Mouse (Mus musculus) lung, embryonic 16.5 days (tissue): ENCODE measurements around the gene Gart. TPM values are rescaled to one million over a fixed set of nuclear protein-coding genes. Genes with fewer than 3 reads are reported as not detected.

Experiments used
- ATAC-seq: fragments of 200-750 bp; cut with Nextera tagmentation; 2 replicates; pipeline ENCODE4 v1.8.0; 2017; ENCODE audit warnings: low read depth, mild to moderate bottlenecking, moderate library complexity
- H3K27ac ChIP-seq: fragments of 300-500 bp; sonication (generic); 2 replicates; pipeline ENCODE4 v1.5.1; 2014; ENCODE audit warnings: mild to moderate bottlenecking, control low read depth, low read length
- H3K27me3 ChIP-seq: fragments of 300-500 bp; sonication (generic); 2 replicates; pipeline ENCODE4 v1.6.1; 2014; ENCODE audit warnings: low read depth, low read length, mixed read lengths; ENCODE audit not compliant: control insufficient read depth, insufficient read depth
- H3K36me3 ChIP-seq: fragments of 300-500 bp; sonication (generic); 2 replicates; pipeline ENCODE4 v1.6.1; 2014; ENCODE audit warnings: low read length; ENCODE audit not compliant: control insufficient read depth, insufficient read depth
- H3K4me1 ChIP-seq: fragments of 300-500 bp; sonication (generic); replicated peaks from 2 replicates; pipeline ENCODE4 v1.6.1; 2014; ENCODE audit warnings: low read length, mixed read lengths; ENCODE audit not compliant: control insufficient read depth, insufficient read depth
- H3K4me2 ChIP-seq: fragments of 300-500 bp; sonication (generic); 2 replicates; pipeline ENCODE4 v1.6.1; 2014; ENCODE audit warnings: low read depth, low read length, control low read depth
- H3K4me3 ChIP-seq: fragments of 300-500 bp; sonication (generic); 2 replicates; pipeline ENCODE4 v1.5.1; 2014; ENCODE audit warnings: mild to moderate bottlenecking, low read length, control low read depth
- H3K9ac ChIP-seq: fragments of 300-500 bp; sonication (generic); 2 replicates; pipeline ENCODE4 v1.6.1; 2014; ENCODE audit warnings: low read length, control low read depth
- H3K9me3 ChIP-seq: fragments of 300-500 bp; sonication (generic); 2 replicates; pipeline ENCODE4 v1.6.1; 2016; ENCODE audit warnings: low read length; ENCODE audit not compliant: control insufficient read depth
- WGBS: fragments of 180-500 bp; shearing (Covaris S2); extraction: QIAGEN DNeasy Blood & Tissue Kit; methylation state at CpG from one replicate; pipeline ENCODE4 v1.1.7; 2014; 5-methylcytosine and 5-hydroxymethylcytosine counted together
- polyA plus RNA-seq: library from polyadenylated mRNA; unstranded; fragments of >200 nt; fragmentation: Nextera tagmentation; extraction: Ambion mirVana; gene quantifications from 2 replicates; pipeline ENCODE4 v1.2.1, GENCODE M21; 2015

Gart gene
- polyA plus RNA-seq, 1 experiment from 2014 or later: 98.9 TPM

GRCm38 (mm10) chr16:91601693-91602092, 45.1 kb downstream of the Gart start:
- no peak for ATAC-seq
- H3K36me3 ChIP-seq: no peaks in the 10 kb centered on the region
- no peak overlapping the region for H3K27ac ChIP-seq
- H3K9ac ChIP-seq: no peak overlapping the region
- no peak overlapping the region for H3K4me2 ChIP-seq
- 56% methylated on average over 9 of the region's 9 CpGs for WGBS
- H3K27me3 ChIP-seq: peaks cover 2% of the 10 kb centered on the region; the same call in 1 of the 2 replicates
- no peaks in the 10 kb centered on the region for H3K9me3 ChIP-seq
- H3K4me3 ChIP-seq: no peak overlapping the region
- peaks cover 3% of the 10 kb centered on the region for H3K4me1 ChIP-seq

DNA sequence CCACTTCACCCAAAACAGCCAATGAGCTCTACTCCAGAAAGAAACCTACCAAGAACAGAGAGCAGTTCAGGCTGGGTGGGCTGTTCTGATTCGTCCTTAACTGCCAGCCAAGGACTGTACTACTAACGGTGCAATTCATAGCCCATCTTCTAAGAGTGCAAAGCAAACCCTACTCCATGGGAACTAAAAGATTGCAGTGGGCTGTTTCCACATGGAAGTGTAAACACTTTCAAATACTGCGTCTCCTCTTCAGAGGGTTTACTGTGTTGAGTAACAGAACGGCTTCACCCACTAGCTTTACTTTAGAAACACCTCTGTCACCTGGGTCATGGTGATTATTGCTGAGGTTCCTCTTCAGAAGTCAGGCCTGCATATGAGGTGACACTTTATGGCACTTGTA, 45.7 kb downstream of the Gart start:
- no peak overlapping the region for H3K9ac ChIP-seq

DNA sequence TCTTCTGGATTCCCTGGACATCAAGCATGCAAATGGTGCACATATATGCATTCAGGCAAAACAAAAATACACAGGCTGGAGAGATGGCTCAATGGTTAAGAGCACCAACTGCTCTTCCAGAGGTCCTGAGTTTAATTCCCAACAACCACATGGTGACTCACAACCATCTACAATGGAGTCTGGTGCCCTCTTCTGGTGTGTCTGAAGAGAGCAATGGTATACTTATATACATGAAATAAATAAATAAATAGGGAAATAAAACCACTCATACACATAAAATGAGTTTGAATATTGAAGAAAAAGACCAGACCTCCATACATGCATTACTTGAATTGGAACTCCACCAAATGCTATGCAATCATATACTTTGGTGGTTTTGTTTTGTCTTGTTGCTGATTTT, 47.5 kb downstream of the Gart start:
- no peaks in the 10 kb centered on the region for H3K9me3 ChIP-seq
- ATAC-seq: no peak
- no peaks in the 10 kb centered on the region for H3K36me3 ChIP-seq
- peaks cover 8% of the 10 kb centered on the region for H3K4me1 ChIP-seq
- peaks cover 2% of the 10 kb centered on the region; the same call in 1 of the 2 replicates for H3K27me3 ChIP-seq
- H3K4me2 ChIP-seq: no peak overlapping the region
- no peak overlapping the region for H3K9ac ChIP-seq
- H3K27ac ChIP-seq: no peak overlapping the region
- H3K4me3 ChIP-seq: no peak overlapping the region

More for the DNA sequence above, 45.7 kb downstream of the Gart start:
- H3K27me3 ChIP-seq: peaks cover 2% of the 10 kb centered on the region; the same call in 1 of the 2 replicates
- ATAC-seq: no peak
- 33% methylated on average over 4 of the region's 4 CpGs for WGBS
- H3K36me3 ChIP-seq: no peaks in the 10 kb centered on the region
- H3K27ac ChIP-seq: no peak overlapping the region
- no peak overlapping the region for H3K4me2 ChIP-seq
- no peak overlapping the region for H3K4me3 ChIP-seq
- H3K9me3 ChIP-seq: no peaks in the 10 kb centered on the region
- H3K4me1 ChIP-seq: peaks cover 8% of the 10 kb centered on the region

- Histone ChIP-seq H3K27me3 (peaks cover 2% of the 10 kb centered on the region; the same call in 1 of the 2 replicates), H3K27ac (peak within 1 kb of the TSS; percentile 61)
- under 1% methylated on average over 33 of the region's 34 CpGs for WGBS
Measured at GRCm38 (mm10) chr16:91597672-91598010, 49.1 kb downstream of the Gart start, which contains the start of gene Tmem50b. Gene Tmem50b (minus strand): TSS chr16:91597800.

GRCm38 (mm10) chr16:91596779-91597671, 49.7 kb downstream of the Gart start:
- peak overlapping the region; percentile 61 for H3K27ac ChIP-seq

More at GRCm38 (mm10) chr16:91597672-91598010, 49.1 kb downstream of the Gart start, which contains the start of gene Tmem50b:
- peak within 1 kb of the TSS; percentile 96 for H3K4me2 ChIP-seq
- H3K4me3 ChIP-seq: peak within 1 kb of the TSS; percentile 88
- no peaks in the 10 kb centered on the region for H3K9me3 ChIP-seq
- ATAC-seq: peak; percentile 99
- H3K9ac ChIP-seq: peak within 1 kb of the TSS; percentile 83
- H3K36me3 ChIP-seq: no peaks in the 10 kb centered on the region
- peaks cover 8% of the 10 kb centered on the region for H3K4me1 ChIP-seq

DNA sequence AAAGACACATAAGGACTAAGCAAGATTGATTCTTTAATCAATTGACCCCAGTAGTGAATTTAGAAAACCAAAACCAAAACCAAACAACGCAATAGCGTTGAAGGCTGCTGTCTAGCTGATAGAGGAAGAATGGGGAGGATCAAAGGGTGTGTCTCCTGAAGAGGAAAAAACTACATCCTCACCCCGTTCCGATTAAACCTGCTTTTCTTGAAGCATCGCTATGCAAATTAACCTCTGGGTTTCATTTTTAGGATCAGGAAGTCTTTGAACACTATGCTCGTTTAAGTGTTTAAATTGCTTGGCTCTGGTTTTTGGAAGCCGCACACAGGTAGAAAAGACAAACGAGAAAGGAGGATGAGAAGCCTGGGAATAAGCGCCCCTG, 50.4 kb downstream of the Gart start:
- H3K27me3 ChIP-seq: peaks cover 2% of the 10 kb centered on the region; the same call in 1 of the 2 replicates
- peaks cover 11% of the 10 kb centered on the region for H3K4me1 ChIP-seq
- H3K36me3 ChIP-seq: no peaks in the 10 kb centered on the region
- peak overlapping the region; percentile 88 for H3K4me3 ChIP-seq
- H3K4me2 ChIP-seq: peak overlapping the region; percentile 96
- no peak overlapping the region for H3K27ac ChIP-seq
- ATAC-seq: no peak
- H3K9ac ChIP-seq: peak overlapping the region; percentile 83; the same call in 1 of the 2 replicates
- WGBS: 12% methylated on average over 9 of the region's 9 CpGs
- H3K9me3 ChIP-seq: no peaks in the 10 kb centered on the region

More at GRCm38 (mm10) chr16:91596779-91597671, 49.7 kb downstream of the Gart start:
- Histone ChIP-seq H3K9me3 (no peaks in the 10 kb centered on the region), H3K27me3 (peaks cover 2% of the 10 kb centered on the region; the same call in 1 of the 2 replicates), H3K4me3 (peak overlapping the region; percentile 88), H3K36me3 (no peaks in the 10 kb centered on the region), H3K9ac (peak overlapping the region; percentile 83), H3K4me2 (peak overlapping the region; percentile 96), H3K4me1 (peaks cover 11% of the 10 kb centered on the region)
- under 1% methylated on average over 70 of the region's 75 CpGs for WGBS
- peak; percentile 62 for ATAC-seq

- Histone ChIP-seq H3K9me3 (no peaks in the 10 kb centered on the region), H3K4me1 (peaks cover 11% of the 10 kb centered on the region), H3K9ac (0 out of 2 replicates have a peak overlapping the region, but pooled peaks have one; percentile 20), H3K27me3 (peaks cover 2% of the 10 kb centered on the region; the same call in 1 of the 2 replicates), H3K4me3 (no peak overlapping the region), H3K4me2 (no peak overlapping the region), H3K27ac (no peak overlapping the region), H3K36me3 (no peaks in the 10 kb centered on the region)
- WGBS: 83% methylated on average over 6 of the region's 6 CpGs
- no peak for ATAC-seq
Measured at GRCm38 (mm10) chr16:91595076-91595475, 51.7 kb downstream of the Gart start.

GRCm38 (mm10) chr16:91593262-91593661, 53.5 kb downstream of the Gart start:
- ATAC-seq: no peak
- Histone ChIP-seq H3K9ac (no peak overlapping the region), H3K36me3 (no peaks in the 10 kb centered on the region), H3K4me3 (no peak overlapping the region), H3K27me3 (no peaks in the 10 kb centered on the region), H3K4me1 (peaks cover 11% of the 10 kb centered on the region), H3K4me2 (no peak overlapping the region), H3K9me3 (no peaks in the 10 kb centered on the region), H3K27ac (no peak overlapping the region)
- 53% methylated on average over 3 of the region's 3 CpGs for WGBS

GRCm38 (mm10) chr16:91592162-91592561, 54.6 kb downstream of the Gart start:
- WGBS: 41% methylated on average over 8 of the region's 8 CpGs
- Histone ChIP-seq H3K4me1 (peaks cover 11% of the 10 kb centered on the region), H3K4me2 (no peak overlapping the region), H3K9me3 (no peaks in the 10 kb centered on the region), H3K27ac (no peak overlapping the region), H3K27me3 (no peaks in the 10 kb centered on the region), H3K36me3 (no peaks in the 10 kb centered on the region), H3K9ac (no peak overlapping the region), H3K4me3 (no peak overlapping the region)
- peak; percentile 59 for ATAC-seq
